Mouse (Mus musculus) intestine, postnatal 0 days (tissue): ENCODE measurements around the gene Farp1. TPM values are rescaled to one million over a fixed set of nuclear protein-coding genes. Genes with fewer than 3 reads are reported as not detected.

Experiments used
- ATAC-seq: fragments of 200-750 bp; cut with Nextera tagmentation; 2 replicates; pipeline ENCODE4 v1.8.0; 2017; ENCODE audit warnings: mild to moderate bottlenecking, moderate TSS enrichment, moderate library complexity
- H3K27ac ChIP-seq: fragments of 300-500 bp; sonication (generic); 2 replicates; pipeline ENCODE4 v1.5.1; 2014; ENCODE audit warnings: mild to moderate bottlenecking, low read depth, low read length, moderate library complexity
- H3K27me3 ChIP-seq: fragments of 300-500 bp; sonication (generic); replicated peaks from 2 replicates; pipeline ENCODE4 v1.6.1; 2014; ENCODE audit warnings: low read length, mixed read lengths; ENCODE audit not compliant: control insufficient read depth, insufficient read depth
- H3K36me3 ChIP-seq: fragments of 300-500 bp; sonication (generic); 2 replicates; pipeline ENCODE4 v1.6.1; 2014; ENCODE audit warnings: mild to moderate bottlenecking, moderate library complexity; ENCODE audit not compliant: control insufficient read depth, insufficient read depth
- H3K4me1 ChIP-seq: fragments of 300-500 bp; sonication (generic); replicated peaks from 2 replicates; pipeline ENCODE4 v1.6.1; 2014; ENCODE audit warnings: antibody characterized with exemption, low read length, mixed read lengths; ENCODE audit not compliant: control insufficient read depth, insufficient read depth
- H3K4me2 ChIP-seq: fragments of 300-500 bp; sonication (generic); replicated peaks from 2 replicates; pipeline ENCODE4 v1.6.1; 2014; ENCODE audit warnings: low read depth, mild to moderate bottlenecking, moderate library complexity
- H3K4me3 ChIP-seq: fragments of 300-500 bp; sonication (generic); 2 replicates; pipeline ENCODE4 v1.5.1; 2014; ENCODE audit warnings: low read depth, low read length
- H3K9ac ChIP-seq: fragments of 300-500 bp; sonication (generic); 2 replicates; pipeline ENCODE4 v1.6.1; 2014; ENCODE audit warnings: mild to moderate bottlenecking, low read depth, low read length
- H3K9me3 ChIP-seq: fragments of 300-500 bp; sonication (generic); 2 replicates; pipeline ENCODE4 v1.6.1; 2016; ENCODE audit warnings: mixed run types; ENCODE audit not compliant: control insufficient read depth
- CTCF ChIP-seq: sonication (generic); IDR thresholded peaks from 2 replicates; pipeline ENCODE4 v1.5.1; 2016; ENCODE audit warnings: low read depth, mild to moderate bottlenecking, control low read depth, antibody characterized with exemption, moderate library complexity
- whole genome bisulfite sequencing: fragments of 180-500 bp; shearing (Covaris S2); extraction: QIAGEN DNeasy Blood & Tissue Kit; methylation state at CpG from one replicate; pipeline ENCODE4 v1.1.7; 2014; 5-methylcytosine and 5-hydroxymethylcytosine counted together
- polyA plus RNA-seq: library from polyadenylated mRNA; unstranded; fragments of >200 nt; fragmentation: Nextera tagmentation; extraction: Ambion mirVana; gene quantifications from 2 replicates; pipeline ENCODE4 v1.2.1, GENCODE M21; 2015

The Farp1 gene
- polyA plus RNA-seq, 1 experiment from 2014 or later = 4.9 TPM

- Histone ChIP-seq H3K4me2 (no peak overlapping the region), H3K36me3 (no peaks in the 10 kb centered on the region; the same call in 1 of the 2 replicates), H3K9ac (no peak overlapping the region), H3K4me1 (peaks cover 22% of the 10 kb centered on the region), H3K27me3 (no peaks in the 10 kb centered on the region), H3K9me3 (no peaks in the 10 kb centered on the region), H3K27ac (no peak overlapping the region), H3K4me3 (no peak overlapping the region)
- ATAC-seq = no peak
- 55% methylated on average over 8 of the region's 8 CpGs for WGBS
- no peak for TF ChIP-seq CTCF
These were observed 64.1 kb downstream of the Farp1 start for GRCm38 (mm10) chr14:121099120-121099519.

GRCm38 (mm10) chr14:121099876-121100275, 64.9 kb downstream of the Farp1 start:
- 55% methylated on average over 2 of the region's 2 CpGs for WGBS
- no peak for TF ChIP-seq CTCF
- no peaks in the 10 kb centered on the region for H3K27me3 ChIP-seq
- H3K9ac ChIP-seq = no peak overlapping the region
- no peak overlapping the region for H3K4me3 ChIP-seq
- no peaks in the 10 kb centered on the region for H3K9me3 ChIP-seq
- H3K27ac ChIP-seq = no peak overlapping the region
- H3K36me3 ChIP-seq = no peaks in the 10 kb centered on the region; the same call in 1 of the 2 replicates
- no peak overlapping the region for H3K4me2 ChIP-seq
- H3K4me1 ChIP-seq = peaks cover 25% of the 10 kb centered on the region
- ATAC-seq = no peak

- H3K36me3 ChIP-seq = no peaks in the 10 kb centered on the region; the same call in 1 of the 2 replicates
- no peak for TF ChIP-seq CTCF
- H3K27me3 ChIP-seq = no peaks in the 10 kb centered on the region
- no peak for ATAC-seq
- H3K4me3 ChIP-seq = no peak overlapping the region
- H3K27ac ChIP-seq = no peak overlapping the region
- H3K9me3 ChIP-seq = no peaks in the 10 kb centered on the region
- H3K4me1 ChIP-seq = peaks cover 26% of the 10 kb centered on the region
- no peak overlapping the region for H3K4me2 ChIP-seq
- 10% methylated on average over 2 of the region's 2 CpGs for WGBS
- no peak overlapping the region for H3K9ac ChIP-seq
These were observed 65.8 kb downstream of the Farp1 start for GRCm38 (mm10) chr14:121100829-121101228.

GRCm38 (mm10) chr14:121101531-121101930, 66.5 kb downstream of the Farp1 start:
- no peaks in the 10 kb centered on the region for H3K9me3 ChIP-seq
- no peak for TF ChIP-seq CTCF
- H3K4me3 ChIP-seq = no peak overlapping the region
- H3K4me2 ChIP-seq = no peak overlapping the region
- no peaks in the 10 kb centered on the region for H3K27me3 ChIP-seq
- ATAC-seq = no peak
- no peak overlapping the region for H3K27ac ChIP-seq
- H3K36me3 ChIP-seq = no peaks in the 10 kb centered on the region; the same call in 1 of the 2 replicates
- WGBS = 36% methylated on average over 5 of the region's 5 CpGs
- H3K4me1 ChIP-seq = peaks cover 26% of the 10 kb centered on the region
- no peak overlapping the region for H3K9ac ChIP-seq

GRCm38 (mm10) chr14:121102599-121102998, 67.6 kb downstream of the Farp1 start:
- WGBS = 88% methylated on average over 5 of the region's 5 CpGs
- no peak for ATAC-seq
- H3K9ac ChIP-seq = no peak overlapping the region
- H3K9me3 ChIP-seq = no peaks in the 10 kb centered on the region
- H3K36me3 ChIP-seq = no peaks in the 10 kb centered on the region; the same call in 1 of the 2 replicates
- no peak overlapping the region for H3K4me2 ChIP-seq
- H3K4me3 ChIP-seq = no peak overlapping the region
- no peaks in the 10 kb centered on the region for H3K27me3 ChIP-seq
- H3K4me1 ChIP-seq = peaks cover 29% of the 10 kb centered on the region
- no peak for TF ChIP-seq CTCF
- peak overlapping the region; percentile 28; the same call in 1 of the 2 replicates for H3K27ac ChIP-seq

GRCm38 (mm10) chr14:121103459-121103858, 68.5 kb downstream of the Farp1 start:
- Histone ChIP-seq H3K4me1 (peaks cover 30% of the 10 kb centered on the region), H3K27ac (no peak overlapping the region), H3K9ac (no peak overlapping the region), H3K36me3 (no peaks in the 10 kb centered on the region; the same call in 1 of the 2 replicates), H3K4me2 (0 out of 2 replicates have a peak overlapping the region, but pooled peaks have one; percentile 6), H3K4me3 (no peak overlapping the region), H3K27me3 (no peaks in the 10 kb centered on the region), H3K9me3 (no peaks in the 10 kb centered on the region)
- WGBS = 46% methylated on average over 9 of the region's 9 CpGs
- ATAC-seq = peak; percentile 68
- no peak for TF ChIP-seq CTCF

- TF ChIP-seq CTCF = no peak
- Histone ChIP-seq H3K4me2 (no peak overlapping the region), H3K36me3 (no peaks in the 10 kb centered on the region; the same call in 1 of the 2 replicates), H3K27ac (no peak overlapping the region), H3K9ac (no peak overlapping the region), H3K9me3 (no peaks in the 10 kb centered on the region), H3K27me3 (no peaks in the 10 kb centered on the region), H3K4me1 (peaks cover 26% of the 10 kb centered on the region), H3K4me3 (no peak overlapping the region)
- WGBS = 55% methylated on average over 7 of the region's 7 CpGs
- ATAC-seq = no peak
These were observed 69.8 kb downstream of the Farp1 start for GRCm38 (mm10) chr14:121104760-121105329.
